In the genomic region with DNA sequence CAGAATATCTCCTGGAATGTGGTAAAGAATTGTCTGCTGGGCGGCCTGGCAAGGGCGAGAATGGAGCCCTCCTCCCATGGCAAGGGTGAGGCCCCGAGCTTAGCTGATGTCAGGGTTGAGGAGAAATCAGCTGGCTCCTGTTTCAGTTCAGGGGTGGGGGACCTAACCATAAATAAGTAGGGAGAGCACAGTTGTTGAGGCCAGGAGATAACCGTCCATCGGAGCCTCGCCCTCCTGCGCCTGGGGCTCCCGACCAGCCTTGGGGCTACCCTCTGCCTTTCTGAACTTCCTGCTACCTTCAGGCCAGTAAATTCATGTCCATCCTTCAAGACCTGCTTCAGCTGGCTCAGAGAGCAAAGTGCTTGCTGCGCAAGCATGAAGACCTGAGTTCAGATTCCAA, we compare ENCODE assay signal across 18 mouse cellular contexts. TPM values are rescaled to one million over a fixed set of nuclear protein-coding genes. Genes with fewer than 3 reads are reported as not detected.
DNase-seq lines count a peak whose midpoint lies in the region; ATAC-seq and TF ChIP-seq lines count a peak whose summit lies in the region.
"Had no signal": no experiment of that assay in that cellular context is flagged by ENCODE, and none has a peak within 500 bp of the region (broad histone marks: within the 10 kb centered on the region; RNA-seq: fewer than 3 reads in every experiment).

No protein-coding gene starts in this region.

- no peak overlapping the region for H3K4me3 ChIP-seq in lung, embryonic 14.5 days (ENCODE audit: low read depth, low read length)
- H3K4me3 ChIP-seq in liver, embryonic 11.5 days (ENCODE audit: low read depth, low read length): no peak overlapping the region
- H3K4me3 ChIP-seq in liver, embryonic 15.5 days (replicated peaks): no peak overlapping the region
- H3K4me3 ChIP-seq in stomach, postnatal 0 days (ENCODE audit: low read depth, low read length): no peak overlapping the region
- no peak overlapping the region for H3K4me3 ChIP-seq in hindbrain, embryonic 13.5 days
- H3K4me3 ChIP-seq: limb, embryonic 15.5 days; midbrain, embryonic 13.5 days; neural tube, embryonic 13.5 days had no signal

- H3K36me3 ChIP-seq in lung, embryonic 14.5 days (ENCODE audit: insufficient read depth): 0 out of 2 replicates have a peak, but pooled peaks cover 4% of the 10 kb centered on the region
- H3K36me3 ChIP-seq in liver, embryonic 11.5 days (ENCODE audit: control insufficient read depth, insufficient read depth, low read length): no peaks in the 10 kb centered on the region
- H3K36me3 ChIP-seq in liver, embryonic 15.5 days (replicated peaks): no peaks in the 10 kb centered on the region
- H3K36me3 ChIP-seq in stomach, postnatal 0 days (ENCODE audit: control insufficient read depth, insufficient read depth, low read length): no peaks in the 10 kb centered on the region
- no peaks in the 10 kb centered on the region for H3K36me3 ChIP-seq in hindbrain, embryonic 13.5 days
- H3K36me3 ChIP-seq: limb, embryonic 15.5 days; midbrain, embryonic 13.5 days; neural tube, embryonic 13.5 days had no signal

- TF ChIP-seq EP300 in stomach, postnatal 0 days (optimal IDR thresholded peaks at IDR 0.05): no peak

- H3K9me3 ChIP-seq in lung, embryonic 14.5 days (ENCODE audit: low read depth, low read length): no peaks in the 10 kb centered on the region
- H3K9me3 ChIP-seq in liver, embryonic 11.5 days (ENCODE audit: control insufficient read depth, low read length): no peaks in the 10 kb centered on the region
- no peaks in the 10 kb centered on the region for H3K9me3 ChIP-seq in liver, embryonic 15.5 days (replicated peaks)
- no peaks in the 10 kb centered on the region for H3K9me3 ChIP-seq in stomach, postnatal 0 days (ENCODE audit: control insufficient read depth, low read length)
- no peaks in the 10 kb centered on the region for H3K9me3 ChIP-seq in hindbrain, embryonic 13.5 days
- H3K9me3 ChIP-seq: limb, embryonic 15.5 days; midbrain, embryonic 13.5 days; neural tube, embryonic 13.5 days had no signal

- H3K9ac ChIP-seq in lung, embryonic 14.5 days: no peak overlapping the region
- peak overlapping the region; percentile 43; the same call in 1 of the 2 replicates for H3K9ac ChIP-seq in liver, embryonic 11.5 days (ENCODE audit: low read depth, low read length)
- 0 out of 2 replicates have a peak overlapping the region, but pooled peaks have one; percentile 4 for H3K9ac ChIP-seq in liver, embryonic 15.5 days
- no peak overlapping the region for H3K9ac ChIP-seq in stomach, postnatal 0 days (ENCODE audit: low read length)
- no peak overlapping the region for H3K9ac ChIP-seq in hindbrain, embryonic 13.5 days
- H3K9ac ChIP-seq: limb, embryonic 15.5 days; midbrain, embryonic 13.5 days; neural tube, embryonic 13.5 days had no signal

- 83% methylated on average over 9 of the region's 9 CpGs for WGBS in lung, embryonic 14.5 days
- 68% methylated on average over 9 of the region's 9 CpGs for WGBS in liver, embryonic 11.5 days
- 36% methylated on average over 9 of the region's 9 CpGs for WGBS in liver, embryonic 15.5 days (ENCODE audit: insufficient replicate concordance)
- 61% methylated on average over 9 of the region's 9 CpGs for WGBS in stomach, postnatal 0 days
- 91% methylated on average over 9 of the region's 9 CpGs for WGBS in hindbrain, embryonic 13.5 days

- ATAC-seq in lung, embryonic 14.5 days (ENCODE audit: insufficient read depth): no peak
- ATAC-seq in liver, embryonic 11.5 days (replicated peaks; ENCODE audit: low FRiP score): peak; percentile 83
- peak; percentile 61 for ATAC-seq in liver, embryonic 15.5 days (ENCODE audit: insufficient read depth)
- peak; percentile 2; the same call in 1 of the 2 replicates for ATAC-seq in stomach, postnatal 0 days (ENCODE audit: low FRiP score, low TSS enrichment)
- ATAC-seq in hindbrain, embryonic 13.5 days (ENCODE audit: low FRiP score): no peak
- ATAC-seq: forebrain, embryonic 16.5 days; hindbrain, embryonic 16.5 days; midbrain, embryonic 13.5 days had no signal

- 0 out of 2 replicates have a peak, but pooled peaks cover 4% of the 10 kb centered on the region for H3K4me1 ChIP-seq in lung, embryonic 14.5 days (ENCODE audit: insufficient read depth)
- peaks cover 30% of the 10 kb centered on the region for H3K4me1 ChIP-seq in liver, embryonic 11.5 days (replicated peaks; ENCODE audit: control insufficient read depth, insufficient read depth, low read length)
- H3K4me1 ChIP-seq in liver, embryonic 15.5 days (replicated peaks): peaks cover 49% of the 10 kb centered on the region
- peaks cover 7% of the 10 kb centered on the region; the same call in 1 of the 2 replicates for H3K4me1 ChIP-seq in stomach, postnatal 0 days (replicated peaks; ENCODE audit: control insufficient read depth, insufficient read depth)
- H3K4me1 ChIP-seq in hindbrain, embryonic 13.5 days (replicated peaks): peaks cover 5% of the 10 kb centered on the region

- no peak overlapping the region for H3K4me2 ChIP-seq in lung, embryonic 14.5 days
- H3K4me2 ChIP-seq in liver, embryonic 11.5 days: peak overlapping the region; percentile 46
- H3K4me2 ChIP-seq in liver, embryonic 15.5 days: peak overlapping the region; percentile 18; the same call in 1 of the 2 replicates
- no peak overlapping the region for H3K4me2 ChIP-seq in stomach, postnatal 0 days (replicated peaks; ENCODE audit: low read depth)
- H3K4me2 ChIP-seq in hindbrain, embryonic 13.5 days: no peak overlapping the region
- H3K4me2 ChIP-seq: limb, embryonic 15.5 days; midbrain, embryonic 13.5 days; neural tube, embryonic 13.5 days had no signal

- H3K27me3 ChIP-seq in lung, embryonic 14.5 days (ENCODE audit: insufficient read depth, low read length): no peaks in the 10 kb centered on the region
- no peaks in the 10 kb centered on the region for H3K27me3 ChIP-seq in liver, embryonic 11.5 days (replicated peaks; ENCODE audit: control insufficient read depth, insufficient read depth, low read length)
- H3K27me3 ChIP-seq in liver, embryonic 15.5 days: no peaks in the 10 kb centered on the region
- no peaks in the 10 kb centered on the region for H3K27me3 ChIP-seq in stomach, postnatal 0 days (ENCODE audit: control insufficient read depth, insufficient read depth, low read length)
- no peaks in the 10 kb centered on the region for H3K27me3 ChIP-seq in hindbrain, embryonic 13.5 days
- H3K27me3 ChIP-seq: limb, embryonic 15.5 days; midbrain, embryonic 13.5 days; neural tube, embryonic 13.5 days had no signal

- H3K27ac ChIP-seq in lung, embryonic 14.5 days (ENCODE audit: low read depth): peak overlapping the region; percentile 16; the same call in 1 of the 2 replicates
- no peak overlapping the region for H3K27ac ChIP-seq in liver, embryonic 11.5 days (ENCODE audit: low read depth, low read length)
- H3K27ac ChIP-seq in liver, embryonic 15.5 days (replicated peaks): peak overlapping the region; percentile 3; the same call in 1 of the 2 replicates
- no peak overlapping the region for H3K27ac ChIP-seq in stomach, postnatal 0 days (replicated peaks)
- no peak overlapping the region for H3K27ac ChIP-seq in hindbrain, embryonic 13.5 days
- H3K27ac ChIP-seq: limb, embryonic 15.5 days; midbrain, embryonic 13.5 days; neural tube, embryonic 13.5 days had no signal

- no peak for DNase-seq in lung, embryonic 14.5 days
- no peak for DNase-seq in lung, adult 18-20 months
- no peak for DNase-seq in liver, embryonic 11.5 days (ENCODE audit: low spot score)
- DNase-seq in stomach, postnatal 0 days (ENCODE audit: low spot score): no peak
- DNase-seq in ovary, adult 18-20 months (ENCODE audit: low spot score): no peak
- DNase-seq: adrenal gland, adult 2 months; cerebellum, adult 9-10 months; heart, adult 11 months; heart, postnatal 36 days; kidney, adult 8-10 months; kidney, postnatal 36 days had no signal

- TF ChIP-seq CTCF in lung, embryonic 14.5 days (IDR thresholded peaks at IDR 0.05; ENCODE audit: low read depth): no peak
- TF ChIP-seq CTCF in stomach, postnatal 0 days (IDR thresholded peaks at IDR 0.05; ENCODE audit: low read depth): no peak

RNA-seq across cellular contexts. Expression of gene Gan, which starts 10.4 kb away (rescaled TPM):
- 3.3 and 3.4 TPM in 2 replicates for polyA plus RNA-seq in lung, embryonic 14.5 days (2014; fragmentation: Nextera tagmentation; extraction: Ambion mirVana)
- polyA plus RNA-seq in liver, embryonic 11.5 days (2014; fragmentation: Nextera tagmentation; extraction: Ambion mirVana): 2.0 and 2.1 TPM in 2 replicates
- 0.79 and 0.98 TPM in 2 replicates for polyA plus RNA-seq in liver, embryonic 15.5 days (2015; fragmentation: Nextera tagmentation; extraction: Ambion mirVana)
- polyA plus RNA-seq in stomach, postnatal 0 days (2015; fragmentation: Nextera tagmentation; extraction: Ambion mirVana): 1.5 and 2.4 TPM in 2 replicates
- polyA plus RNA-seq in hindbrain, embryonic 13.5 days (2015; fragmentation: Nextera tagmentation; extraction: Ambion mirVana): 3.5 TPM in 2 replicates

Comparison
In these comparisons a context has a peak if more than half of its experiments do, and no peak if none do; other contexts are left out.
1. H3K27ac ChIP-seq: peak in lung, embryonic 14.5 days (single experiment) and liver, embryonic 15.5 days (single experiment); none in liver, embryonic 11.5 days (single experiment), stomach, postnatal 0 days (single experiment) and hindbrain, embryonic 13.5 days (single experiment).
2. ATAC-seq: peak in liver, embryonic 11.5 days (single experiment), liver, embryonic 15.5 days (single experiment) and stomach, postnatal 0 days (single experiment); none in lung, embryonic 14.5 days (single experiment) and hindbrain, embryonic 13.5 days (single experiment).
3. H3K4me2 ChIP-seq: peak in liver, embryonic 11.5 days (single experiment) and liver, embryonic 15.5 days (single experiment); none in lung, embryonic 14.5 days (single experiment), stomach, postnatal 0 days (single experiment) and hindbrain, embryonic 13.5 days (single experiment).
4. H3K9ac ChIP-seq: peak in liver, embryonic 11.5 days (single experiment) and liver, embryonic 15.5 days (single experiment); none in lung, embryonic 14.5 days (single experiment), stomach, postnatal 0 days (single experiment) and hindbrain, embryonic 13.5 days (single experiment).